Mouse (Mus musculus): ENCODE measurements around the gene Mrto4. TPM values are rescaled to one million over a fixed set of nuclear protein-coding genes. Genes with fewer than 3 reads are reported as not detected.

Mrto4 gene
- polyA plus RNA-seq, 1 experiment from 2014 or later = 81.1 TPM

DNA sequence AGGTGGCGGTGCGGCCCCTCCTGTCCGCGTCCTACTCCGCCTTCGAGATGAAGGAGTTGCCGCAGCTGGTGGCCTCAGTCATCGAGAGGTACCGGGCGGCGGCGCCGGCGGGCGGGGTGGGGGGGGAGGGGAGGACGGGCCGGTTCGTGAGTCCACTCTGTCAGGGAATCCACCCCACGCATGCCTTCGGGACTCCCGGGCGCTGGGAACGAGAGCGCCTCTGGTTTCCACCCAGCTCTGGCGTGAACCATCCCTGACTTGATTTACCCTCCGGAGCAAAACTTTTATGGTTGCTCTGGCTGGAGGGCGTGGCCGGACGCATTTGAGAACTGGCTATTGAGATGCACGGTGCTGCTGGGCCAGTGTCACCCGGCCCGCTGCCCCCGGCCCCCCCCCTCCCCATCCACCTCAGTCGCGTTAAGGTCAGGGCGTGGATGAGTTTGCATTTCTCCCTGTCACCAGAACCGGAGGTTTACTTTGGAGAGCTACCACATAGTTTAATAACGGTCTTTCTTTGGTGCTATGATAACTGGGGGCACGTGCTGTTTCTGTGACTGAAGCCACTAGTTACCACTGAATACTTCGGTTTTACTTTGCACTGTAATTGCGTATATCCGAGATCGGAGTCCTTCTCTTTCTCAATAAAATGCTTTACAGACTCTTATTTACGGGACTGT, 28.5 kb upstream of the Mrto4 start:
- DNase-seq (no peak), ATAC-seq (ENCODE audit: low FRiP score, low TSS enrichment) (peak; percentile 70; the same call in 1 of the 2 replicates)
- peak overlapping the region; percentile 85 for H3K9ac ChIP-seq (replicated peaks; ENCODE audit: low read length)
- peaks cover 16% of the 10 kb centered on the region for H3K4me1 ChIP-seq (ENCODE audit: control insufficient read depth, insufficient read depth, low read length)
- H3K27ac ChIP-seq (replicated peaks; ENCODE audit: low read depth, low read length) = peak overlapping the region; percentile 78
- peaks cover 20% of the 10 kb centered on the region for H3K36me3 ChIP-seq (ENCODE audit: control insufficient read depth, insufficient read depth, low read length)
- no peaks in the 10 kb centered on the region for H3K27me3 ChIP-seq (ENCODE audit: control insufficient read depth, insufficient read depth, low read length)
- 4% methylated on average over 44 of the region's 44 CpGs for WGBS
- peak overlapping the region; percentile 83 for H3K4me3 ChIP-seq (replicated peaks; ENCODE audit: low read depth, low read length)
- no peaks in the 10 kb centered on the region for H3K9me3 ChIP-seq (ENCODE audit: control insufficient read depth, low read length)
- H3K4me2 ChIP-seq (ENCODE audit: low read length) = peak overlapping the region; percentile 92

DNA sequence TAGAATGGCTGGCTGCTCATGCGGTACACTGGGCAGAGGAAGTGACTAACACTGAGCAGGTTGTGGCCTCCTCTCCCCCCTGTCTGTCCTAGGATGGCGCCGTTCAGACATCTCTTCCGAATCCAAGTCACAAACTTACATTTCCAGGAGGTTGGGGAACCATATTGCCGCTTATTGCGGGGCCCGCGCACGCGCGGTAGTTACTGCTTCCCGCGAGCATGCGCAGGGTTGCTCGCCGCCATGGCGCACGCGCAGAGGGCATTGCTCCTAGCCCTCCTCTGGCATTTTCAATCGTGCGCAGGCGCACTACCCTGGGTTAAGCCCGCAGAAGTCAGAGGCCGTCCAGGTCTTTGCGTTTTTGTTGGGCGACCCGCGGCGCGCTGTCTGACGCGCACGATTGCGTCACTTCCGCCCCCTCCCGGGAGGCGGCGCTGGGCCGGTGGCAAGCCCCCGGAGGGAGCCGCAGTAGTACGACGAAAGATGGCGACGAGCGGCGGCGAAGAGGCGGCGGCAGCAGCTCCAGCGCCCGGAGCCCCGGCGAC, 27.9 kb upstream of the Mrto4 start:
- Histone ChIP-seq H3K4me1 (ENCODE audit: control insufficient read depth, insufficient read depth, low read length) (peaks cover 16% of the 10 kb centered on the region), H3K27ac (replicated peaks; ENCODE audit: low read depth, low read length) (peak overlapping the region; percentile 78), H3K4me3 (replicated peaks; ENCODE audit: low read depth, low read length) (peak overlapping the region; percentile 83), H3K27me3 (ENCODE audit: control insufficient read depth, insufficient read depth, low read length) (no peaks in the 10 kb centered on the region), H3K9ac (replicated peaks; ENCODE audit: low read length) (peak overlapping the region; percentile 85), H3K9me3 (ENCODE audit: control insufficient read depth, low read length) (no peaks in the 10 kb centered on the region), H3K36me3 (ENCODE audit: control insufficient read depth, insufficient read depth, low read length) (peaks cover 27% of the 10 kb centered on the region), H3K4me2 (ENCODE audit: low read length) (peak overlapping the region; percentile 92)
- DNase-seq (peak; percentile 100), ATAC-seq (ENCODE audit: low FRiP score, low TSS enrichment) (peak; percentile 95)
- WGBS = under 1% methylated on average over 54 of the region's 54 CpGs

DNA sequence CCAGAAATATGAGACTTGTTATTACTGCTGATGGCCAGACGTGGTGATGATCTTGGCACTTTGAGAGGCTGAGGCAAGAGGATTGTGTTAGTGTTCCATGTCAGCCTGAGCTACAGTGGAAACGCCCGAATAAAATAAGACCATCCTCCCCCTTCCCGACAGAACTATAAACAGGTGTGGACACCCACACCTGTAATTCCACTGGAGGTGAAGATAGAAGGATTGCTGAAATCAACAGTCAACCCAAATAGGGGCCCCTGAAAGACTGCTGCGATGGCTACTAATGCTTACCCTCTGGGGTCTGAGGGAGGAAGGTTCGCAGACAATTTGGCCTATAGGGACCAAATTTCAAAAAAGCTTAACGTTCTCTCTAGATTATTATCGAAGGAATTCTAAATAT, 27.3 kb upstream of the Mrto4 start:
- H3K9ac ChIP-seq (replicated peaks; ENCODE audit: low read length) = peak overlapping the region; percentile 60; the same call in 1 of the 2 replicates
- H3K4me1 ChIP-seq (ENCODE audit: control insufficient read depth, insufficient read depth, low read length) = peaks cover 16% of the 10 kb centered on the region
- ATAC-seq (ENCODE audit: low FRiP score, low TSS enrichment) (0 out of 2 replicates have a peak, but pooled peaks have one; percentile 22), DNase-seq (no peak)
- no peaks in the 10 kb centered on the region for H3K9me3 ChIP-seq (ENCODE audit: control insufficient read depth, low read length)
- peak overlapping the region; percentile 83 for H3K4me3 ChIP-seq (replicated peaks; ENCODE audit: low read depth, low read length)
- no peaks in the 10 kb centered on the region for H3K27me3 ChIP-seq (ENCODE audit: control insufficient read depth, insufficient read depth, low read length)
- H3K4me2 ChIP-seq (ENCODE audit: low read length) = peak overlapping the region; percentile 62
- H3K36me3 ChIP-seq (ENCODE audit: control insufficient read depth, insufficient read depth, low read length) = peaks cover 32% of the 10 kb centered on the region
- H3K27ac ChIP-seq (replicated peaks; ENCODE audit: low read depth, low read length) = peak overlapping the region; percentile 71
- WGBS = 17% methylated on average over 8 of the region's 8 CpGs

DNA sequence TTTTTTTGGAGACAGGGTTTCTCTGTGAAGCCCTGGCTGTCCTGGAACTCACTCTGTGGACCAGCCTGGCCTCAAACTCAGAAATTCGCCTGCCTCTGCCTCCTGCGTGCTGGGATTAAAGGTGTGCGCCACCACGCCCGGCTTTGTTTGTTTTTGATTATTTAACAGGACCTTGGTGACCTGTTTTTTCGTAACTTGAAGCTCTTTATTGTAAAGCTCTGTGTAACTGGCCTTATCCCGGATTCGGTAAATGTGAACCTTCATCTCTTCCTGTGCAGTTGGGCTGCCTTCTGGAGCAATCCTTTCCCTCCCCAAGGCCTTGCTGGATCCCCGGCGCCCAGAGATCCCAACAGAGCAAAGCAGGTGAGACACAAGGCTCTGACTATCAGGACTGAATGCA, 21.2 kb upstream of the Mrto4 start:
- 95% methylated on average over 10 of the region's 10 CpGs for WGBS
- no peak overlapping the region for H3K9ac ChIP-seq (replicated peaks; ENCODE audit: low read length)

DNA sequence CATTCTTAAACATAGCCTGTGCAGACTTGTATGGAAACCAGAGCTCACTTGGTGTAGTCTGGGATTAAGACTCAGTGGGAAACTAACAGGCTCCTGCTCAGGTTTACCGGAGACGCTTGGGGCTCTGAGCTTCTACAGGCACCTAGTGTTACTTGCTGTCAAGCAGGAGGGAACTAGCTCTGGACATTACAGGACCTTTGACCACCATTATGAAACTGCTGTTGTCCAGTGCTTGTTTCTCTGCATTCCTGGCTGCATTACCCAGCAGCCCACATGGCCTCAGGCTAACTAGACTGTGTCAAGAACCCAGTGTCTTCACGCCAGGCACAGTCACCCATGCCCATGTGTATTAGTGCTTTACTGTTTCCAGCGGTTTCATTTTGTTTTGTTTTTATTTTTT, 20.8 kb upstream of the Mrto4 start:
- Histone ChIP-seq H3K27ac (replicated peaks; ENCODE audit: low read depth, low read length) (no peak overlapping the region), H3K4me2 (ENCODE audit: low read length) (no peak overlapping the region), H3K9me3 (ENCODE audit: control insufficient read depth, low read length) (no peaks in the 10 kb centered on the region), H3K4me3 (replicated peaks; ENCODE audit: low read depth, low read length) (no peak overlapping the region), H3K4me1 (ENCODE audit: control insufficient read depth, insufficient read depth, low read length) (no peaks in the 10 kb centered on the region), H3K27me3 (ENCODE audit: control insufficient read depth, insufficient read depth, low read length) (no peaks in the 10 kb centered on the region), H3K9ac (replicated peaks; ENCODE audit: low read length) (no peak overlapping the region), H3K36me3 (ENCODE audit: control insufficient read depth, insufficient read depth, low read length) (peaks cover 96% of the 10 kb centered on the region)
- ATAC-seq (ENCODE audit: low FRiP score, low TSS enrichment) (no peak), DNase-seq (no peak)
- 96% methylated on average over 4 of the region's 4 CpGs for WGBS

More for the DNA sequence above, 21.2 kb upstream of the Mrto4 start:
- Histone ChIP-seq H3K4me3 (replicated peaks; ENCODE audit: low read depth, low read length) (no peak overlapping the region), H3K9me3 (ENCODE audit: control insufficient read depth, low read length) (no peaks in the 10 kb centered on the region), H3K36me3 (ENCODE audit: control insufficient read depth, insufficient read depth, low read length) (peaks cover 92% of the 10 kb centered on the region), H3K27ac (replicated peaks; ENCODE audit: low read depth, low read length) (no peak overlapping the region), H3K27me3 (ENCODE audit: control insufficient read depth, insufficient read depth, low read length) (no peaks in the 10 kb centered on the region), H3K4me1 (ENCODE audit: control insufficient read depth, insufficient read depth, low read length) (no peaks in the 10 kb centered on the region), H3K4me2 (ENCODE audit: low read length) (no peak overlapping the region)
- no peak for ATAC-seq (ENCODE audit: low FRiP score, low TSS enrichment)
- DNase-seq = no peak

DNA sequence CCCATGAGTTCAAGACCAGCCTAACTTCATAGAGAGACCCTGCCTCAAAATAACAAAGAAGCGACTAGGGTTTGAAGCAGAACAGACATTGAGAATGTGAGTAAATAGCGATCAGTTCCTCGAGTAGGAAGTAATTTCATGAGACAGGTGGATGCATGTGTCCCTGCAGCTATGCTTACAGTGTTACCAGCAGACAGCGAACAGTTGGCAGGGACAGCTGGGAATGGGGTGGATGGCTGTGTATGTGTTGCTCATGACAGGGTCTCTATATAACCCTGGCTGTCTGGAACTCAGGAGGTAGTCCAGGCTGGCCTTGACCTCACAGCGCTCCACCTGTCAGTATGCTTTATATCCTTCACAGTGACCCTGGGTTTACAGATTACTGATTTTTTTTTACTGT, 15.7 kb upstream of the Mrto4 start:
- no peak overlapping the region for H3K4me3 ChIP-seq (replicated peaks; ENCODE audit: low read depth, low read length)
- WGBS = 97% methylated on average over 5 of the region's 5 CpGs

DNA sequence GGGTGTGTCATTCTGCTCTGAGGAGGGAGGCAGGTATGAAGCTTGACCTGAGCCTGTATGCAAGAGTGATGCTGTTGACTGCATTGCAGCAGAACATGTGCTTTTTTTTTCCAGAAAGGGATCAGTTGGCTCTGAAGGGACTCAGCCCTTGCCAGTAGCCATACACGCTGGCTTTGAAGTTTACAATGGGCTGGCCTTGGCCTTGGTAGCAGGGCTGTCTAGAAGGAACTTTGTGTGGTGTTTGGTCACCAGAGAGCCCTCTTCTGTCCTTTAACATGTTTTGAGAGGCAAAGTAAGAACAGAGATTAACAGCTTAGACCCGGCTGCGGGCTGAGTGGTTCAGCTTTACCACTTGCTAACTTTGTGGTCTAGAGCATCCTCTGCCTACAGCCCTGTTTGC, 15.0 kb upstream of the Mrto4 start:
- Histone ChIP-seq H3K9me3 (ENCODE audit: control insufficient read depth, low read length) (no peaks in the 10 kb centered on the region), H3K27me3 (ENCODE audit: control insufficient read depth, insufficient read depth, low read length) (no peaks in the 10 kb centered on the region), H3K9ac (replicated peaks; ENCODE audit: low read length) (no peak overlapping the region), H3K4me1 (ENCODE audit: control insufficient read depth, insufficient read depth, low read length) (no peaks in the 10 kb centered on the region), H3K36me3 (ENCODE audit: control insufficient read depth, insufficient read depth, low read length) (peaks cover 98% of the 10 kb centered on the region), H3K4me2 (ENCODE audit: low read length) (no peak overlapping the region), H3K27ac (replicated peaks; ENCODE audit: low read depth, low read length) (no peak overlapping the region), H3K4me3 (replicated peaks; ENCODE audit: low read depth, low read length) (no peak overlapping the region)
- no peak for DNase-seq
- no peak for ATAC-seq (ENCODE audit: low FRiP score, low TSS enrichment)
- WGBS = 98% methylated on average over 3 of the region's 3 CpGs

More for the DNA sequence above, 15.7 kb upstream of the Mrto4 start:
- H3K4me2 ChIP-seq (ENCODE audit: low read length) = no peak overlapping the region
- no peak overlapping the region for H3K27ac ChIP-seq (replicated peaks; ENCODE audit: low read depth, low read length)
- ATAC-seq (ENCODE audit: low FRiP score, low TSS enrichment) (no peak), DNase-seq (no peak)
- no peak overlapping the region for H3K9ac ChIP-seq (replicated peaks; ENCODE audit: low read length)
- no peaks in the 10 kb centered on the region for H3K27me3 ChIP-seq (ENCODE audit: control insufficient read depth, insufficient read depth, low read length)
- H3K36me3 ChIP-seq (ENCODE audit: control insufficient read depth, insufficient read depth, low read length) = peaks cover 98% of the 10 kb centered on the region
- H3K9me3 ChIP-seq (ENCODE audit: control insufficient read depth, low read length) = no peaks in the 10 kb centered on the region
- H3K4me1 ChIP-seq (ENCODE audit: control insufficient read depth, insufficient read depth, low read length) = no peaks in the 10 kb centered on the region

DNA sequence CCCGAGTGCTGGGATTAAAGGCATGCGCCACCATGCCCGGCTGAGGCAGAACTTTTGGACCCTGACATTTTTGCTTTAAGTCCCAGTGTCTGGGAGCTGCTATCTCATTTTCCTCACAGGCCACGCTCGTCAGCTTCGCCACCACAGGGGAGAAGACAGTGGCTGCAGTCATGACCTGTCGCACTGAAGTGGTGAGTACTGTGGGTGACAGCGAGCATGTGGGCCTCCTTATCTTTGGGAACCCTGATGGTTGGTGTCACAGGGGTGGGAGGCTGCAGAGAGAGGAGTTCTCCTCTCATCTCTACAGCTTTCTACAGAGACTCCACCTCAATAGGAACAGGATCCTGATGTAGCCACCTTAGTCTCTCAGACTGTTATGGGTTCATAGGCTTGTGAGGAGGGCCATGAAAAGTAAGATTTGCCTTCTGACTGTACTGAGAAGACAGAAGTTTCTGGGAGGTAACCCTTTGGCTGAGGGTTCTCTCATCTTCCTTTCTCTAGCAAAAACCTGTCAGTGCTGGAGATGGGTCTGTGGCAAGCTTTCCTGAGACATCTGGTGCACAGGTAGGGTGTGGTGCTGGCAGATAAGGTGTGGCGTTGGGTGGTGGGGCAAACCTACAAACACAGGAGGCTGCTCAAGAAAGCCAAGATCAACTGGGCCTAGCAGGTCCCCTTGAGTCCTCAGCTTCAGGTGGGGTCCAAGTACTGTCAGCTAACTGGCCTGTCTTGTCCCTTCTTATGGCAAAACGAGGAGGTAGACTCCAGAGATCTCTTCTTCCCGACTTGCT, 8.6 kb upstream of the Mrto4 start:
- H3K4me1 ChIP-seq (ENCODE audit: control insufficient read depth, insufficient read depth, low read length) = no peaks in the 10 kb centered on the region
- no peak overlapping the region for H3K27ac ChIP-seq (replicated peaks; ENCODE audit: low read depth, low read length)
- ATAC-seq (ENCODE audit: low FRiP score, low TSS enrichment) = no peak
- H3K36me3 ChIP-seq (ENCODE audit: control insufficient read depth, insufficient read depth, low read length) = peaks cover 96% of the 10 kb centered on the region
- no peak overlapping the region for H3K4me2 ChIP-seq (ENCODE audit: low read length)
- no peak overlapping the region for H3K4me3 ChIP-seq (replicated peaks; ENCODE audit: low read depth, low read length)
- no peaks in the 10 kb centered on the region for H3K9me3 ChIP-seq (ENCODE audit: control insufficient read depth, low read length)
- no peaks in the 10 kb centered on the region for H3K27me3 ChIP-seq (ENCODE audit: control insufficient read depth, insufficient read depth, low read length)
- no peak for DNase-seq
- H3K9ac ChIP-seq (replicated peaks; ENCODE audit: low read length) = no peak overlapping the region
- 93% methylated on average over 11 of the region's 11 CpGs for WGBS
